Mouse (Mus musculus) right cerebral cortex, adult 2 months (tissue): ENCODE results near the gene 1810062G17Rik.
A peak's percentile ranks its signal among the peaks of the same experiment; 100 is the strongest.

ENCODE experiments used
- DNase-seq, 2 experiments: peaks; one replicate each; pipeline ENCODE4 v3.0.0; 2021 to 2022; ENCODE audit warnings: low spot score in 2 of 2

Gene 1810062G17Rik

GRCm38 (mm10) chr3:36505306-36505705 lies 29.6 kb downstream of the 1810062G17Rik start:
- no peak for DNase-seq

GRCm38 (mm10) chr3:36505809-36506735 lies 30.3 kb downstream of the 1810062G17Rik start:
- DNase-seq, result no peak

- DNase-seq, result no peak
Measured at GRCm38 (mm10) chr3:36511491-36511890, 35.8 kb downstream of the 1810062G17Rik start.

- peak; percentile 61 to 63 for DNase-seq
Measured at GRCm38 (mm10) chr3:36516196-36516595, 40.5 kb downstream of the 1810062G17Rik start.

- peak; percentile 60 to 67 for DNase-seq
Measured at GRCm38 (mm10) chr3:36521073-36522060, 45.6 kb downstream of the 1810062G17Rik start, which contains the start of gene Gm11549. Gene Gm11549 (minus strand): TSS chr3:36521813.

- DNase-seq, result no peak
Measured at GRCm38 (mm10) chr3:36522137-36522536, 46.4 kb downstream of the 1810062G17Rik start.

GRCm38 (mm10) chr3:36524466-36524865 lies 48.7 kb downstream of the 1810062G17Rik start:
- no peak for DNase-seq

- DNase-seq, result peak; percentile 77 to 79
Measured at GRCm38 (mm10) chr3:36530345-36530744, 54.6 kb downstream of the 1810062G17Rik start.

GRCm38 (mm10) chr3:36530781-36531180 lies 55.0 kb downstream of the 1810062G17Rik start:
- DNase-seq, result peak in 1 of 2 experiments; percentile 21

GRCm38 (mm10) chr3:36531242-36531641 lies 55.5 kb downstream of the 1810062G17Rik start:
- peak in 1 of 2 experiments; percentile 36 for DNase-seq
